Mouse (Mus musculus) stomach, embryonic 14.5 days (tissue): ENCODE data around the gene Scn3a. TPM values are rescaled to one million over a fixed set of nuclear protein-coding genes. Genes with fewer than 3 reads are reported as not detected.

Source experiments
- ATAC-seq: fragments of 200-750 bp; cut with Nextera tagmentation; 2 replicates; pipeline ENCODE4 v1.8.0; 2017; ENCODE audit warnings: low read depth, moderate TSS enrichment; ENCODE audit not compliant: insufficient number of reproducible peaks, insufficient read depth, low FRiP score
- H3K27ac ChIP-seq: fragments of 300-500 bp; sonication (generic); 2 replicates; pipeline ENCODE4 v1.5.1; 2014; ENCODE audit warnings: mild to moderate bottlenecking, low read length, moderate library complexity, mixed read lengths
- H3K27me3 ChIP-seq: fragments of 300-500 bp; sonication (generic); 2 replicates; pipeline ENCODE4 v1.6.1; 2014; ENCODE audit warnings: low read length, control low read depth, mixed read lengths; ENCODE audit not compliant: control insufficient read depth, insufficient read depth
- H3K36me3 ChIP-seq: fragments of 300-500 bp; sonication (generic); 2 replicates; pipeline ENCODE4 v1.6.1; 2014; ENCODE audit warnings: mild to moderate bottlenecking, control low read depth, low read length, moderate library complexity, mixed read lengths; ENCODE audit not compliant: control insufficient read depth, insufficient read depth
- H3K4me1 ChIP-seq: fragments of 300-500 bp; sonication (generic); 2 replicates; pipeline ENCODE4 v1.6.1; 2014; ENCODE audit warnings: low read length, control low read depth, mixed read lengths; ENCODE audit not compliant: control insufficient read depth, insufficient read depth
- H3K4me2 ChIP-seq: fragments of 300-500 bp; sonication (generic); replicated peaks from 2 replicates; pipeline ENCODE4 v1.6.1; 2014; ENCODE audit warnings: low read depth, low read length, control low read depth
- H3K4me3 ChIP-seq: fragments of 300-500 bp; sonication (generic); 2 replicates; pipeline ENCODE4 v1.5.1; 2014; ENCODE audit warnings: low read depth, low read length, control low read depth
- H3K9ac ChIP-seq: fragments of 300-500 bp; sonication (generic); replicated peaks from 2 replicates; pipeline ENCODE4 v1.6.1; 2014; ENCODE audit warnings: low read depth, mild to moderate bottlenecking, control low read depth, low read length, moderate library complexity, mixed read lengths
- H3K9me3 ChIP-seq: fragments of 300-500 bp; sonication (generic); 2 replicates; pipeline ENCODE4 v1.6.1; 2016; ENCODE audit warnings: low read depth, low read length, control low read depth; ENCODE audit not compliant: control insufficient read depth
- WGBS: fragments of 180-500 bp; shearing (Covaris S2); extraction: QIAGEN DNeasy Blood & Tissue Kit; methylation state at CpG from one replicate; pipeline ENCODE4 v1.1.7; 2014; 5-methylcytosine and 5-hydroxymethylcytosine counted together
- polyA plus RNA-seq: library from polyadenylated mRNA; unstranded; fragments of >200 nt; fragmentation: Nextera tagmentation; extraction: Ambion mirVana; gene quantifications from 2 replicates; pipeline ENCODE4 v1.2.1, GENCODE M21; 2014

Gene Scn3a
- polyA plus RNA-seq, 1 experiment from 2014 or later = 1.9 TPM

DNA sequence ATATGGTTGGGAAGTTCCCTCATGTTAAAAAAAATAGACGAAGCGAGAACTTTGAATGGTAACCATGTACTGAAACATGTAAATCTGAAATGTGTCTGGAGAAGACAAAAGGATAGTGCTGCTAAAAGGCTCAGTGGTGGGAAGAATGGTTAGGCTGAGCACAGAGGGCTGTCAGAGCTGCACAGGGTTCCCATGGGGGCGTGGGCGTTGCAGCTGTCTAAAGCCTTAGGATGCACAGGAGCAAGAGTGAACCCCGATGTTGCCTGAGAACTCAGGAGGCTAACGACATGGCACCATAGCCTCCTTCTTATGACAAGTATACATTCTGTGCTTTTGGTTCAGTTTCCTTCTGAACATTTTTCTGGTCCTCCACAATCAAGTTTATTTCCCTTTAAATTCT lies 126.3 kb downstream of the Scn3a start:
- no peak overlapping the region for H3K9ac ChIP-seq
- no peak for ATAC-seq
- no peak overlapping the region for H3K4me2 ChIP-seq
- 78% methylated on average over 6 of the region's 6 CpGs for WGBS
- no peaks in the 10 kb centered on the region for H3K9me3 ChIP-seq
- no peaks in the 10 kb centered on the region for H3K4me1 ChIP-seq
- H3K27ac ChIP-seq = no peak overlapping the region
- no peaks in the 10 kb centered on the region for H3K27me3 ChIP-seq
- no peak overlapping the region for H3K4me3 ChIP-seq
- H3K36me3 ChIP-seq = no peaks in the 10 kb centered on the region

DNA sequence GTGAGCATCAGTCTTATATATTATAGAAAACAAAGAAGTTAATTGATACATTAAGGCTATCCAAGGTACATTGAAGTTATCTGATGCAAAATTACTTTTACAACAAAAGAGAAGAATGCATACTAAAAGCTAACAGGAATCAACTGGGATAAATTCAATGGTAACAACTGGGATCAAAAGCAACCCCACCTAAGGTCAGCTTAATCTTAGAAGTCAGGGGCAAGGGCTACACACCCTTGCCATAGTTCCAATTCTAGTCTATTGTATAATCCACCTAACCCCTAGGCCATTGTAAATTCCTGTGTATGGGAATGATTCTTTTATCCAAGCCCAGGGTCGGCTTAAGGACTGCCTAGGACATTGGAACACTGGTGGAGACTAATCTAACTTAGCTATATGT lies 130.5 kb downstream of the Scn3a start:
- Histone ChIP-seq H3K36me3 (no peaks in the 10 kb centered on the region), H3K4me2 (no peak overlapping the region), H3K9me3 (no peaks in the 10 kb centered on the region), H3K4me3 (no peak overlapping the region), H3K9ac (no peak overlapping the region), H3K27ac (no peak overlapping the region), H3K4me1 (no peaks in the 10 kb centered on the region), H3K27me3 (no peaks in the 10 kb centered on the region)
- no peak for ATAC-seq
- 78% methylated on average over 1 of the region's 1 CpGs for WGBS

DNA sequence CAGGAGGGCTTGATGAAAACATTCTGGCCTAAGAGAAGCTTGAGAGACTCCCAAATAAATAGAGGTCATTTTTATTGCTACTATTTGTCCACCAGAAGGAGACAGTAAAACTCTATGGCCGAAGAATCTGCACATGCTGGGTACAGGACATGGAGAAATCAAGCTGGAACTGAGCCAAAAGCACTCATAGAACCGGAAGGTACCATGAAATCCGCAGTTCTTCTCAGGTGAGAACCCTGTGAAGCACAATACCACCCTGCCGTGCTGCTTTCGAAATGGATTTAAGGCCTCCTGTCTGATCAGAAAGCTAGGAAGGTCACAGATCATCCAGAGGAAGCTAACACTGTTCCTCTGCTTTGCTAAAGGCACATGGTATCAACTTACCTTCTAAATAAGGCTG lies 143.9 kb downstream of the Scn3a start:
- H3K4me3 ChIP-seq = no peak overlapping the region
- H3K27me3 ChIP-seq = no peaks in the 10 kb centered on the region
- no peaks in the 10 kb centered on the region for H3K36me3 ChIP-seq
- H3K4me2 ChIP-seq = no peak overlapping the region
- no peak for ATAC-seq
- H3K27ac ChIP-seq = no peak overlapping the region
- 67% methylated on average over 5 of the region's 5 CpGs for WGBS
- H3K9me3 ChIP-seq = no peaks in the 10 kb centered on the region
- H3K9ac ChIP-seq = no peak overlapping the region
- H3K4me1 ChIP-seq = no peaks in the 10 kb centered on the region

DNA sequence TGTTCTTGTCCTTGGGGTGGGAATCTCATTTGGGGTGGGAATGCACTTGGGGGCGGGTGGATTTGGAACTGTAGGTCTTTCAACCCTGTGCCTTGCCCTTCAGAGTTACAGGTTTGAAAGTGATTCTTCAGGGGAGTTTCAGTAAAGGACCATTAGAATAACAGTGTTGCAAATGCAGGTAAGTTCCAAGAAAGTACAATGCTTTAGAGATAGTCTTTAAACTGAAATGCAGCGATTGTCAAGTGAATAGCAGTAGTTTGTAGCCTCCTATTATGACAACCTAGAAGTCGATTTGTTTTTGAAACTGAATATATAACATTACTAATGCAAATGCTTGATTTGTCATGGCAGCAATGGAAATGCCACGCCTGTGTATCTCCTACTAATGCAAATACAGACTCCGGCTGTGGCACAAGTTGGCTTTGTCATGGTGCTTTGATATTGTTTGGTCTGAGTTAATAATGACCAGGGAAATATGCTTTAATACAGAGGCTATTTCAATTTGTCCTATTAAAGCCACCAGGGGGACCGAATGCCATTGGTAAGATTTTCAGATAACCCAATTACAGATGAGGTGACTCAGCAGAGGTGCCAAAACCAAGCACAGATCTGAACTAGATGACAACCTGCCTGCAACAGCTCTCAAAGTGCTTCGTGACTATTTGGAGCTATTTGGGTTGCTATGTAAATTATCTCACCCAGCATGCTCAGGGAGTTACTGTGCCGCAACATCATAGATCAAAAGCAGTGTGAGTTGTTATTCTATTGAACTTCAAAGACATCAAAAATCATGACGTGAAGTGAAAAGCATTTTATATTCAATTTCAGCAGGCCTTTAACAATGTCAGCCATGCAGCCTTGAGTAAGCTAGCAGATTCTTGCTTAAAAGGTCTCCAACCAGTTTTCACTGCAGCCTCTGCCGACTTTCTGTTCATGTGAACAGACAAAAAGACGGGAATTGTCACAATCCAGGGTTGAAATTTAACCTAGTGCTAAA lies 145.9 kb downstream of the Scn3a start:
- Histone ChIP-seq H3K27ac (no peak overlapping the region), H3K9me3 (no peaks in the 10 kb centered on the region), H3K27me3 (no peaks in the 10 kb centered on the region), H3K4me2 (no peak overlapping the region), H3K4me3 (no peak overlapping the region), H3K9ac (no peak overlapping the region), H3K36me3 (no peaks in the 10 kb centered on the region), H3K4me1 (no peaks in the 10 kb centered on the region)
- ATAC-seq = no peak
- 60% methylated on average over 11 of the region's 11 CpGs for WGBS

DNA sequence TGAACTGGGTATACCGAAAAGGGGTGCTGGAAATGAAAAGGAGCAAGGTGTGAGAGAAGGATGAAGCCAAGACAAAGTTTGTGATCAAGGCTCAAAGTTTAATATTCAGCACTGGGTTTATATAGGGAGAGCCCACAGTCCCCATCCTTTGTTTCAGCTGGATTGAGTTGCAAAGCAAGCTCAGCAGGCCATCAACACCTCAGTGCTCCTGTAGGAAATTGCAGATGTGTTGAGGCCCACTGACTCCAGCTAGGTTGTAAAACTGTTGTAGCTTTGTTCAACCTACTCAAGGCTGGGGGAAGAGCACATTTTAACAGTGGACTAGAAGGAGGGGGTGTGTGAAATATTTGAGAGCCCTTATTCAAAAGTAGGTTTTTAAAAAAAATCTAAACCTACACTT lies 148.8 kb downstream of the Scn3a start:
- no peaks in the 10 kb centered on the region for H3K4me1 ChIP-seq
- no peak for ATAC-seq
- no peaks in the 10 kb centered on the region for H3K36me3 ChIP-seq
- H3K4me3 ChIP-seq = no peak overlapping the region
- H3K27ac ChIP-seq = no peak overlapping the region
- no peaks in the 10 kb centered on the region for H3K27me3 ChIP-seq
- no peak overlapping the region for H3K9ac ChIP-seq
- WGBS = 54% methylated on average over 1 of the region's 1 CpGs
- no peak overlapping the region for H3K4me2 ChIP-seq
- H3K9me3 ChIP-seq = no peaks in the 10 kb centered on the region

DNA sequence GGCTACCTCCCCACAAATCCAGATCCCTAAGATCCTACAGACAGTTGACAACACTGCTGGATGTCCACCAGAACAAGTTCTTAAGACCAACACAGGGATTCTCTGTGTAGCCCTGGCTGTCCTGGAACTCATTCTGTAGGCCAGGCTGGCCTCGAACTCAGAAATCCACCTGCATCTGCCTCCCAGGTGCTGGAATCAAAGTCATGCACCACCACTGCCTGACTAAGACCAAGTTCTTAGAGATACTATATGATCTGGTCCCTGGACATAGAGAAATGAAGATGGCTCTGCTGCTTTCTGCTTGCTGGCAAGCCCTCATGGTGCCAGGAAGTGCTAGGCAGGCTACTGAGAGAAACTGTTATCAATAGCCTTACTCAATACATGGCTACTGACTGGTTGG lies 150.9 kb downstream of the Scn3a start:
- Histone ChIP-seq H3K9me3 (no peaks in the 10 kb centered on the region), H3K36me3 (no peaks in the 10 kb centered on the region), H3K27ac (no peak overlapping the region), H3K27me3 (no peaks in the 10 kb centered on the region), H3K4me2 (no peak overlapping the region), H3K9ac (no peak overlapping the region), H3K4me3 (no peak overlapping the region), H3K4me1 (no peaks in the 10 kb centered on the region)
- ATAC-seq = no peak
- 100% methylated on average over 1 of the region's 1 CpGs for WGBS

DNA sequence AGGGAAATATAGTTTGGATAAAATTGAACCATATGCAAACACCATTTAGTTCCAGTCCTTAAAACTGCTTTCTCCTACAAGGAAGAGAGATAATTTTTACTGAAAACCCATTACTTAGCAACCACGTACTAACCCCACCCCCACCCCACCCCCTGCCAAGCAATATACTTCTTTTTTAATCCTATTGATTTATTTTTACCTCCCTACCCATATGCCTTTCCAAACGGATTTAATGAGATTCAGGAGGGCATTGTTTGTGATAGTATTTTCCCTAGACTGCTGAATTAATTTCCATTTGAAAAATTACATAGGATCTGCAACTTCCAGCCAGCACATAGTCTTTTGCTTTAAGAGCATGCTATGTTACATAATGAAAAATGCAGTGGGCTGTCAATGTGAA lies 152.1 kb downstream of the Scn3a start:
- no peaks in the 10 kb centered on the region for H3K9me3 ChIP-seq
- H3K27ac ChIP-seq = no peak overlapping the region
- H3K9ac ChIP-seq = no peak overlapping the region
- H3K4me3 ChIP-seq = no peak overlapping the region
- H3K4me1 ChIP-seq = no peaks in the 10 kb centered on the region
- H3K36me3 ChIP-seq = no peaks in the 10 kb centered on the region
- no peaks in the 10 kb centered on the region for H3K27me3 ChIP-seq
- no peak for ATAC-seq
- WGBS = 3% methylated on average over 2 of the region's 2 CpGs
- 0 out of 2 replicates have a peak overlapping the region, but pooled peaks have one; percentile 54 for H3K4me2 ChIP-seq

DNA sequence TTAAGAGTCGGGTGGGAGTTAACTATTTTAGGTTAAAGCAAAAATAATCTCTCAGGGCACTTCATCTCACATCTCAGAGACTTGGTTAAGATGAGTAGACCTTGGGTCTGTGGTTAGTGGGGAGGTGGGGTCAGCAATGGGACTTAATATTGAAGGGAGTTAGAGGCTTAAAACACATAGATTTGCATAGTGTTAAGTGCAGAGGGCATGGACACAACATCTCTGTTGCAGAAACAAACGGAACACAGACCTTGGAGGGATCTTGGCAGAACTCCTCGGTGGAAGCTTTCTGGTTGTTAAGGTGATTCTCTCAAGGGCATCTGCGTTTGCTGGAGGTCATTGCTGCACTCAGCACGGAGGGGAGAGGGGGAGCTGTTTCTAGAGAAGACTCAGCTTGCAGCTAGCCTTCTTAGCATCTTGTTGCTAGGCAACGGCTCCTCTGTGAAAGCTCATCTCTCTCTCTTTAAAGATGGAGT lies 152.6 kb downstream of the Scn3a start:
- Histone ChIP-seq H3K9me3 (no peaks in the 10 kb centered on the region), H3K36me3 (no peaks in the 10 kb centered on the region), H3K9ac (no peak overlapping the region), H3K4me2 (peak overlapping the region; percentile 54), H3K4me3 (peak overlapping the region; percentile 20; the same call in 1 of the 2 replicates), H3K27me3 (no peaks in the 10 kb centered on the region), H3K27ac (no peak overlapping the region), H3K4me1 (no peaks in the 10 kb centered on the region)
- ATAC-seq = no peak
- WGBS = 5% methylated on average over 6 of the region's 6 CpGs
